Mouse (Mus musculus): ENCODE measurements at regions not wholly inside any gene's neighbourhood (a gene's known extent, or its start where the extent isn't known, plus 50 kb on each side); places are given as distances from the start of the nearest gene placed in this dataset.

DNA sequence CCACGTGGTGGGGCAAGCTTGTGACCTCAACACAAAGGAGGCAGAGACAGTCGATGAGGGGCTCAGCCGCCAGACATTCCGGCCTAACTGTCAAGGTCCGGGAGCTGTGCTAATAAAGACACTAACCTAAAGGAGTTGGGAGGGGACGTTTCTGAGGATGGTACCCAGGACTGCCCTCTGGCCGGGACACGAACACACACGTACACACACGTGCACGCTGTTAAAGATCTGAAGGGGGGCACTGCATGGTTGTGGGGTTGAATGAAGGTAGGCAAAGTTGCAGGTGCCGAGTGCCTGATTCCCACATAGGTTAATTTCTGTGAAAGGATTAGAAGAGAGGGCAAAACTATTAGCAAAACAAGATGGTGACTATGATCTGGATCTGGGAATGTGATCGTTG is 65.4 kb upstream of the Mitf start:
- DNase-seq (ENCODE audit: low spot score in 2 of 2), result no peak

GRCm38 (mm10) chr6:97740851-97741201 is 66.0 kb upstream of the Mitf start:
- no peak for DNase-seq (ENCODE audit: low spot score in 2 of 2)

GRCm38 (mm10) chr6:97740107-97740850 is 66.6 kb upstream of the Mitf start:
- DNase-seq (ENCODE audit: low spot score in 2 of 2), result peak in 1 of 2 experiments; percentile 35

- DNase-seq (ENCODE audit: low spot score in 2 of 2), result no peak
Measured at GRCm38 (mm10) chr6:97738846-97739245, 68.0 kb upstream of the Mitf start.

GRCm38 (mm10) chr6:97730835-97731234 is 76.0 kb upstream of the Mitf start:
- DNase-seq (ENCODE audit: low spot score in 2 of 2), result no peak

DNA sequence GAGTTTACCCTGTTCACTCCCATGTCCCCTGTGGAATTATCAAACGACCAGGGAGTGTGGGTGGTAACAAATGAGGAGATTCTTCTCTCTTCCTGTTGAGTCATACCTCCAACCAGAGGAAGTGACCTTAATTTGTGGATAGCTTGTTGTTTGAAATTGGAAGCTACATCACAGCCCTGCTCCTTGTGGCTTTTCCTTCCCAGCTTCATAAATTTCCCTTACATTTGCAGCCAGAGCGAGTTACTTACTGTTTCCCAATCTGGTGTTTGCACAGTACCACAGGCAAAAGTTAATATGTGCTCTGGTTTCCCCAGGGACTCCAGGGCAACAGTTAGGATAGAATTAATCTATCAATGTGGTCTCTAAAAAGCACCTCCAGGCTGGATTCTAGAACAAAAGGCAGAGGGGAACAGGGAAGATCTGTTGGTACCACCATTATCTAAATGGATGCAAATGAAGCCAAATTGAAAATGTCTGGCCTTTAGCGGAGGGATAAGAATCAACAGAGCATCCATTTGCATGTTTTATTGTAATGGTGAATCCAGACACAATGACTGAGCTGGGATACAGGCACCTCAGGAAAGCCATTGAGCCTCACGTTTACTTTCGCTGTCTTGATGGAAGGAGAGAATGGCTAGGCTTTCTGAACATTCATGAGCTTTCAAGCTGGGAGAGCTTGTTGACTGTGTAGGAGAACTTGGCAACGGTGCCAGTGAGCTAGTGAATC is 88.5 kb upstream of the Mitf start:
- DNase-seq (ENCODE audit: low spot score in 2 of 2), result no peak

- DNase-seq (ENCODE audit: low spot score in 2 of 2), result no peak
Measured at GRCm38 (mm10) chr6:97707401-97707800, 90.1 kb upstream of the Frmd4b start.

GRCm38 (mm10) chr6:97704361-97704760 is 87.0 kb upstream of the Frmd4b start:
- no peak for DNase-seq (ENCODE audit: low spot score in 2 of 2)

GRCm38 (mm10) chr6:97699752-97700098 is 82.4 kb upstream of the Frmd4b start:
- no peak for DNase-seq (ENCODE audit: low spot score in 2 of 2)

DNA sequence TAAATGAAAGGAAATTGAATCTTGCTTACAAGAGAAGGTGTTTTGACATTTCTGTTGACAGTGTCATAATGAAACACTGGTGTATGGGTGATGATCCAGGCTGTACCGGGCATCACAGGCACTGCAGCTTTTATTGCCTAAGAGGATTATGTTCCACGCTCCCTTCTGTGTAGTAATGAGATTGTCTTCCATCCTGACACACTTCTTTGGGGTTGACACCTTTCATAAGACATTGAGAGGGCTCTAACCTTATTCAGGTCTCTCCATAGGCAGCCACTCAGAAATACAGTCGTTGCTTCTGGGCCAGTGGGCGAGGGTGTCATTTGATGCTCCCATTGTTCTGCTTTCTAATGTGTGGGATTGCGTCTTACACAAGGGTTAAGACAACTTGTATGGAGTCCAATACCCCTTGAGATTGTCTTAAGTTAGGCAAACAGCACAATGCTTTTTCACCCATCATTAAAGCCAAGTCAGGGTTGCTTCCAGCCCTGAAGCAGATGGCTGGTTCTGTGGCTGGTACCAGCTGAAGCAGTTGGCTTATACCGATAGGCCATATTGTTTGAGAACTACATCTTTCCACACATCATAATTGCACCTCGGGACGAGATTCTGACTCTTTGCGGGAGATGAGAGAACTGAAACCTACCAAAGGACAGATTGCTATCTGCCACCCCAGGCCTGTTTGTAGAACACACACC is 81.9 kb upstream of the Frmd4b start:
- no peak for DNase-seq (ENCODE audit: low spot score in 2 of 2)

DNA sequence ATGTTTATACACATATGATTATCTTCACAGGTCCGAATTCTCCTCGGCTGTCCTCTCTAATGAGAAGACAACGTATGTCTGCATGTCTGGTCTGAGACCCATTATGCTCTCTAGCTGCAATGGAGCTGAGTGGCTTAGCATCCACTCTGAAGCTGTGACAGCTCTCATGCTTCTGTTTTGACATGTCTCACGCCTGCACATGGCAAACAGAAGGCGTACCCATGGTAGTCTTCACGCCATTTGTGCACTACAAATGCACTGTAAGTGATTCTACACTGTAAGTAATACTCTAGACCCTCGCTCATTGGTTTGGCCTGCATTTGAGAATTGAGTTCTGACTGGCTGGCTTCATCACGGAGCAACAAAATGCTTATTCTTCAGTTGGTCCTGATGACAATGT is 75.9 kb upstream of the Frmd4b start:
- DNase-seq (ENCODE audit: low spot score in 2 of 2), result no peak

DNA sequence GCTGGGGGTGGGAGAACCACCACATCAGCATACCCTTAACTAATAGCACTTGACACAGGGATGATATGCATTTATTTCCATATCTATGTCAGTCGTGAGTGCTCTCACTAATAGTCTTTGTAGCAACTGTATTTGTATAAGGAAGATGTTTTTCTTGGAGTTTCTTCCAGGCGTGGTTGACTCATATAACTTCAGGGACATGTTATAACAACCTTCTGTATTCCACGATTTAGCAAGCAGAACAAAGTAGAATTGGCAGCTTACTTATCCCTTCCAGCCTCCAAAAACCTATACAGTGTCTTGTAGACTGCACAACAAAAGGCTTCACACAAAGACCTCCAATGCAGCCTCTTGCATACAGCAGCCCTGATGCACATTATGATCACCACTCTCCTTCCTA is 73.8 kb upstream of the Frmd4b start:
- DNase-seq (ENCODE audit: low spot score in 2 of 2), result no peak

GRCm38 (mm10) chr6:97684335-97684734 is 67.0 kb upstream of the Frmd4b start:
- peak in 1 of 2 experiments; percentile 0 for DNase-seq (ENCODE audit: low spot score in 2 of 2)

DNA sequence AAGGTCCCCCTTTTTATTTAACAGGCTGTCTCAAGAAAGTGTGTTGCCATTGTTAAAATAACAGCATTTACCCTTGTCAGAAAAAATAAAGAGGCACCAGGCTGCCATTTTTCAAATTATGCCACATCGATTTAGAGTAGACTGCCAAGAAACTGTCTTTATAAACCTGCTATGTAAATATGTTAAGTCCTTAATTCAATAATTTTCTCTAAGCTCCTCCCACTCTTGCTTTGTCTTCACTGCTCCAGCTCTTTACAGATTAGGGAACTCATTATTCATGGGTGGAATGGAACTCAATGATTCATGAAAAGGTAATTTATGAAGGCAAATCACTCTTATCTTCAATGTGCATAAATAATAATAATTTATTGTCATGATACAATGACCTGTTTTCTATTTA is 64.9 kb upstream of the Frmd4b start:
- no peak for DNase-seq (ENCODE audit: low spot score in 2 of 2)

DNA sequence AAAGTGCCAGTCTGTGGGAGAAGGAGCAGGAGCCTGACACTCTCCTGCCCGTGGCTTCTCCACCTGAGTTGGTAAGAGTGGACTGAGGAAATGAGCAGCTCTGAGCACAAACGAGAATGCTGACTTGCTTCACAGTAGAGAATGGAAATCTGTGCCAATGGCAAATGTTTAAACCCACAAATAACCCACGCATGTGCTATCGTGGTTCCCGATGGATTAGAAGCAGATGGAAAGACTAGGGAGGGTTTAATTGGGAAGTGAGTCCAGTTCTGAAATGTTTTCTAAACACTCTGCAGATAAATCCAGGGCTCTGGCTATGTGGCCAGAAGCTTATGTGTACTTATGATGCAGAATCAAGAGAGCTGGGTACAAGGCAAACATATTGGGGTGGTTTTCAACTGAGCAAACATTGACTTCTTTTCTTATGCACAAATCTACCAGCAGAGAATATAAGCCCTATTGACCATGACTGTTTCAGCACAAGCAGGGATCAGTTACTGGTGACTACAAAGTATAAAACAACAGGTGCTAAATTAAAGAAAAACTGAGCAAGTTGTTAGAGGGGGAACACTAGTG is 57.9 kb upstream of the Frmd4b start:
- no peak for DNase-seq (ENCODE audit: low spot score in 2 of 2)

DNA sequence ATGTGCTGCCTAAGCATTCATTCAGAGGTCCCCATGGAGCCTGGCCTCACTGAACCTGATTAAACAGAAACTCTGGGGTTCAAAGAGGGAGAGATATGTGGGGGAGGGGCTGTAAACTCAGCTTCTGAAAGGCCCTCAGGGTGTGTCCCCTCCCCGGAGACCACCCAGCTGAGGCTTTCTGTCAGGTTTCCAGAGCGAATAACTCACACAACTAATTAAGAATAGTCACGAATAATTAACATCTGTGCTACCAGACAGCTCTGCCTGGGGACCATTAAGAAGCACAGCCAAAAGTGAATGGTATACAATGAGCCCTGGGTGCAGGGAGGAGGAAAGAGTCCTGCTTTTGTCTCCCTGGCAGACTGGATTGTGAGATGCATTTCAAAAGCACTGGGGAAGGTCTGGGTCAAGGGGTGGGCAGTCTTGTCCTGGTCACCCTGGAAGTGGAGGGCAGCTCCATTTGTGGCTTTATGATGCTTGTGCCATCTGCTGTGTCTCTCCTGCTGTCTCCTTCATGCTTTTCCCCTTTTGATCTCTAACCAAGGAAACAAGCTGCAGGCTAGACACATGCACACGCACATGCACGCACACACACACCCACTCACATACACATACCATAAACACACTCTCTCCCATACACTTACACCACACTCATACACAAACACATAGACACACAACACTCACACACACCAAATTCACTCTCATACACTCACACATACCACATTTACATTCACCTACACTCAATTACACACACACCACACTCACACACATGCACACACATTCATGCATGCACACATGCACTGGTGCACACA is 49.7 kb upstream of the Frmd4b start:
- no peak for DNase-seq (ENCODE audit: low spot score in 2 of 2)
